Mouse (Mus musculus): ENCODE results near the gene Zfp810.

GRCm38 (mm10) chr9:22278733-22279132, 28.7 kb downstream of the Zfp810 start:
- TF ChIP-seq POLR2A (IDR thresholded peaks at IDR 0.05; ENCODE audit: insufficient read depth, low read depth, low read length) (no peak), CTCF (IDR thresholded peaks at IDR 0.05; ENCODE audit: insufficient read depth, low read depth, low read length) (no peak)
